Mouse (Mus musculus): ENCODE results near the gene OR5BS1P. TPM values are rescaled to one million over a fixed set of nuclear protein-coding genes. Genes with fewer than 3 reads are reported as not detected.
"Not testable (repeated sequence)": the region's sequence is repeated elsewhere in the genome, so short reads cannot be mapped to it uniquely, and the experiment has no call there.

The OR5BS1P gene
- polyA plus RNA-seq, 1 experiment = not detected

DNA sequence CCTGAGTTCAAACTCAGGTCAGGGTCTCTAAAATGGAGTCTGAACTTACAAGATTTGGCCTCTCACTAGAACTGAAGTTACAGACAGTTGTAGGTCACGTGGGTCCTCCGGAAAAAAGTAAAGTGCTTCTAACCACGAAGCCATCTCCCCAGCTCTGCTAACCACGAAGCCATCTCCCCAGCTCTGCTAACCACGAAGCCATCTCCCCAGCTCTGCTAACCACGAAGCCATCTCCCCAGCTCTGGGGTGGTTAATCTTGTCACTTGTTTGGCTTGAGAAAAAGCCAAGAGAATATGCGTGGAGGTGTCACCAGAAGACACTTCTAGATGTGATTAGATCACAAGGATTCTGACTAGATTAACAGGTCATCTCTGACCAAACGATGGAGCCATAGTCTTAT lies 44.5 kb downstream of the OR5BS1P start:
- TF ChIP-seq CTCF (IDR thresholded peaks at IDR 0.05; ENCODE audit: extremely low read depth, insufficient read depth, low read length) (no peak), POLR2A (IDR thresholded peaks at IDR 0.05; ENCODE audit: extremely low read depth, insufficient read depth, low read length) (no peak)

GRCm38 (mm10) chr15:98514845-98515244 lies 45.1 kb downstream of the OR5BS1P start:
- not testable (repeated sequence) for H3K4me1 ChIP-seq (ENCODE audit: control insufficient read depth, insufficient read depth, low read length)

More for the DNA sequence above, 44.5 kb downstream of the OR5BS1P start:
- Histone ChIP-seq H3K27ac (ENCODE audit: insufficient read depth, low read length) (no peak overlapping the region), H3K4me1 (ENCODE audit: control insufficient read depth, insufficient read depth, low read length) (peaks cover 2% of the 10 kb centered on the region; the same call in 1 of the 2 replicates), H3K4me3 (ENCODE audit: insufficient read depth, low read length) (no peak overlapping the region)

GRCm38 (mm10) chr15:98517380-98518355 lies 48.0 kb downstream of the OR5BS1P start:
- no peak overlapping the region for H3K27ac ChIP-seq (ENCODE audit: insufficient read depth, low read length)
- TF ChIP-seq POLR2A (IDR thresholded peaks at IDR 0.05; ENCODE audit: extremely low read depth, insufficient read depth, low read length) (no peak), CTCF (IDR thresholded peaks at IDR 0.05; ENCODE audit: extremely low read depth, insufficient read depth, low read length) (peak; percentile 81)
- no peak overlapping the region for H3K4me3 ChIP-seq (ENCODE audit: insufficient read depth, low read length)
- H3K4me1 ChIP-seq (ENCODE audit: control insufficient read depth, insufficient read depth, low read length) = peaks cover 4% of the 10 kb centered on the region; the same call in 1 of the 2 replicates

More at GRCm38 (mm10) chr15:98514845-98515244, 45.1 kb downstream of the OR5BS1P start:
- H3K27ac ChIP-seq (ENCODE audit: insufficient read depth, low read length); H3K4me3 ChIP-seq (ENCODE audit: insufficient read depth, low read length): not testable (repeated sequence)

DNA sequence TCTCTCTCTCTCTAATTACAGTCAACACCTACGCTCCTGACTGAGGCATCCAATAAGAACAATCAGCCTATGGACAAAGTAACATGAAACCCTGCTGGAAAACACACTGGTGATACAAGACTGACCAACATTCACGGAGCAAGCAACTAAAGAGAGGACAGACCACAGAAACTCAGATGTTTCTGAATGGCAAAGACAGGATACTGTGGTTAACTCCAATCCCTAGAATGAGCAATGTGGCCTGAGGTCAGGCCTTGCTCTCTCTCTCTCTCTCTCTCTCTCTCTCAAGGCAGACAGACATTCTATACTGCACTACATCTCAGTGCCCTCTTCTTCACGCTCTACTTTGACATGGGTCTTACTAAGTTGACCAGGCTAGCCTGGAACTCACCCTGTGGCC lies 51.5 kb downstream of the OR5BS1P start:
- TF ChIP-seq CTCF (IDR thresholded peaks at IDR 0.05; ENCODE audit: extremely low read depth, insufficient read depth, low read length) (no peak), POLR2A (IDR thresholded peaks at IDR 0.05; ENCODE audit: extremely low read depth, insufficient read depth, low read length) (no peak)
- Histone ChIP-seq H3K4me3 (ENCODE audit: insufficient read depth, low read length) (no peak overlapping the region), H3K27ac (ENCODE audit: insufficient read depth, low read length) (no peak overlapping the region), H3K4me1 (ENCODE audit: control insufficient read depth, insufficient read depth, low read length) (peaks cover 2% of the 10 kb centered on the region; the same call in 1 of the 2 replicates)

- H3K4me3 ChIP-seq (ENCODE audit: insufficient read depth, low read length) = no peak overlapping the region
- TF ChIP-seq POLR2A (IDR thresholded peaks at IDR 0.05; ENCODE audit: extremely low read depth, insufficient read depth, low read length) = no peak
- TF ChIP-seq CTCF (IDR thresholded peaks at IDR 0.05; ENCODE audit: extremely low read depth, insufficient read depth, low read length) = no peak
- H3K4me1 ChIP-seq (ENCODE audit: control insufficient read depth, insufficient read depth, low read length) = peaks cover 2% of the 10 kb centered on the region; the same call in 1 of the 2 replicates
- H3K27ac ChIP-seq (ENCODE audit: insufficient read depth, low read length) = no peak overlapping the region
Observed at GRCm38 (mm10) chr15:98526057-98526456, 56.4 kb downstream of the OR5BS1P start.

DNA sequence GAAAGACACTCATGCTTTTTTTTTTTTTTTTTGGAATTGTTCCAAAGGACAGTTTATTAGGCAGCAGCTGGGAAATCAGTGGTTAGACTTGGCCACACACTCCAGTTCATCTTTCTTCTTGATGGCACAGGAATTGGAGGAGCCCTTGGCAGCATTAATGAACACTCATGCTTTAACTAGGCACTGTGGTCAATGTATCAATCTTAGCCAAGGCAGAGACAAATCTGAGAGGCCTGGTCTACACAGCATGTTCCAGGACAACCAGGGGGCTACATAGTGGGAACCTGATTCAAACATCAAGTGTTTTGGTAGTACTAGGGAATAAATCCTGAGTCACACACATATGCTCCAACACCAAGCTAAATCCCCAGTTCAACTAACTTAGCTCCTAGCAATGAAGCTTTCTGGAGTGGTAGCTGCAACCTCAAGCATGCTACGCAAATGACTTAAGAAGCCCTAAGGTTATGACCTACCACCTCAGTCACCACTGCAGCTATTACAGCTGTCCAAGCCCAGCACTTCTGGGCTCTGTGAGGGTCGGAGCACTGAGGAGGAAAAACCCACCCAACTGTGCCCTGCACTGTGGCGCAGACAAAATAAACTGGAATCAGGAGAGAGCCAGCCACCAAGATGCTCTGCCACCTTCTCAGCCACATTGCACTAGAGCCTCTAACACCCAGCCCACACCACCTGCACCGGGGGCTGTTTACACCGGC lies 57.5 kb downstream of the OR5BS1P start:
- H3K27ac ChIP-seq (ENCODE audit: insufficient read depth, low read length) = no peak overlapping the region
- H3K4me1 ChIP-seq (ENCODE audit: control insufficient read depth, insufficient read depth, low read length) = no peaks in the 10 kb centered on the region
- H3K4me3 ChIP-seq (ENCODE audit: insufficient read depth, low read length) = no peak overlapping the region
- TF ChIP-seq POLR2A (IDR thresholded peaks at IDR 0.05; ENCODE audit: extremely low read depth, insufficient read depth, low read length) = no peak
- TF ChIP-seq CTCF (IDR thresholded peaks at IDR 0.05; ENCODE audit: extremely low read depth, insufficient read depth, low read length) = no peak

DNA sequence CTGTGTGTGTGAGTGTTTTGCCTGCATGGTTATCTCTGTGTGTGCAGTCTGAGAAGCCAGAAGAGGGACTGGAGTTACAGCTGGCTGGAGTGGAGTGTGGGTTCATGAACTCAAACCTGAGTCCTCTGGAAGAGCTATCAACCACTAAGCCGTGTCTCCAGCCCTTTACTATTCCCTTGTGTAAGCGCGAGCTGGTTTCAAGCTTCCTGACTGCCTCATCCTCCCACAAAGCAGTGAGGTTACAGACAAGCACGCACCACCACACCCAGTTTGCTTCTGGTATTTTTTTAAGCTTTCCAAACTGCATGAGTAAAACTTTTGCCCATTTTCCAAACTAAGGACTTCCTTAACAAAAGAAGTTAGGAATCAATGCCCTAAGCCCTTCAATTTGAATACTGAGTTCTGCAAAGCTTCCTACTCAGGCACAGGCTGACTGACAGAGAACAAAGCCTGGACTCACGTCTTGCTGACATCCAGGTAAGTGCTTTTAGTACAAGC lies 58.4 kb downstream of the OR5BS1P start:
- TF ChIP-seq CTCF (IDR thresholded peaks at IDR 0.05; ENCODE audit: extremely low read depth, insufficient read depth, low read length) (no peak), POLR2A (IDR thresholded peaks at IDR 0.05; ENCODE audit: extremely low read depth, insufficient read depth, low read length) (no peak)
- Histone ChIP-seq H3K4me1 (ENCODE audit: control insufficient read depth, insufficient read depth, low read length) (no peaks in the 10 kb centered on the region), H3K27ac (ENCODE audit: insufficient read depth, low read length) (no peak overlapping the region), H3K4me3 (ENCODE audit: insufficient read depth, low read length) (no peak overlapping the region)

Other genes starting within 250 kb of the OR5BS1P start
- 0.25 TPM in 1 of 2 replicates, not detected in the other for gene Gm44579, start 248.9 kb upstream of the OR5BS1P start, polyA plus RNA-seq (2012; rRNA removed)
- 16.8 and 18.2 TPM in 2 replicates for gene Olfr287, start 248.8 kb upstream of the OR5BS1P start, polyA plus RNA-seq (2012; rRNA removed)
- gene Olfr286, start 235.4 kb upstream of the OR5BS1P start, polyA plus RNA-seq (2012; rRNA removed) = not detected in 2 replicates
- gene H1fnt, start 212.6 kb upstream of the OR5BS1P start, polyA plus RNA-seq (2012; rRNA removed) = not detected in 2 replicates
- 10.3 and 12.2 TPM in 2 replicates for gene Zfp641, start 173.7 kb upstream of the OR5BS1P start, polyA plus RNA-seq (2012; rRNA removed)
- gene Olfr285, start 152.5 kb upstream of the OR5BS1P start, polyA plus RNA-seq (2012; rRNA removed) = not detected in 2 replicates
- not detected in 2 replicates for gene Olfr284, start 128.9 kb upstream of the OR5BS1P start, polyA plus RNA-seq (2012; rRNA removed)
- gene Olfr283, start 89.0 kb upstream of the OR5BS1P start, polyA plus RNA-seq (2012; rRNA removed) = 0.21 and 0.26 TPM in 2 replicates
- not detected in 2 replicates for gene Olfr282, start 38.7 kb upstream of the OR5BS1P start, polyA plus RNA-seq (2012; rRNA removed)
- gene Olfr281, start 17.3 kb upstream of the OR5BS1P start, polyA plus RNA-seq (2012; rRNA removed) = not detected in 2 replicates
- not detected in 2 replicates for gene Lalba, start 12.8 kb downstream of the OR5BS1P start, polyA plus RNA-seq (2012; rRNA removed)
- 0.04 and 0.19 TPM in 2 replicates for gene Olfr279, start 22.5 kb downstream of the OR5BS1P start, polyA plus RNA-seq (2012; rRNA removed)
- gene Kansl2, start 64.4 kb downstream of the OR5BS1P start, polyA plus RNA-seq (2012; rRNA removed) = 52.9 and 55.7 TPM in 2 replicates
- gene Ccnt1, start 101.0 kb downstream of the OR5BS1P start, polyA plus RNA-seq (2012; rRNA removed) = 17.4 and 17.9 TPM in 2 replicates
- not detected in 2 replicates for gene 4930415O20Rik, start 101.1 kb downstream of the OR5BS1P start, polyA plus RNA-seq (2012; rRNA removed)
- gene Adcy6, start 140.2 kb downstream of the OR5BS1P start, polyA plus RNA-seq (2012; rRNA removed) = 38.2 and 44.3 TPM in 2 replicates
- gene Cacnb3, start 160.9 kb downstream of the OR5BS1P start, polyA plus RNA-seq (2012; rRNA removed) = 339 and 348 TPM in 2 replicates
- 53.4 and 60.5 TPM in 2 replicates for gene Ddx23, start 193.0 kb downstream of the OR5BS1P start, polyA plus RNA-seq (2012; rRNA removed)
- 34.5 and 37.4 TPM in 2 replicates for gene Rnd1, start 207.6 kb downstream of the OR5BS1P start, polyA plus RNA-seq (2012; rRNA removed)
- gene Ccdc65, start 238.3 kb downstream of the OR5BS1P start, polyA plus RNA-seq (2012; rRNA removed) = 9.3 and 10.6 TPM in 2 replicates

Data from cortical plate, adult 2 months (tissue).